Mouse (Mus musculus) adrenal gland, adult (tissue): ENCODE data around the gene Arhgef28.

Experiments used
- DNase-seq, 2 experiments: peaks; one replicate each; pipeline ENCODE4 v3.0.0; 2022 to 2023; ENCODE audit warnings: low spot score in 1 of 2; ENCODE audit not compliant: inconsistent age in 2 of 2

Gene Arhgef28

GRCm38 (mm10) chr13:97857860-97858259, 348.4 kb downstream of the Arhgef28 start:
- no peak for DNase-seq

GRCm38 (mm10) chr13:97853356-97853968, 352.8 kb downstream of the Arhgef28 start:
- peak; percentile 15 to 64 for DNase-seq
